Mouse (Mus musculus): ENCODE data around the gene Ikzf1. TPM values are rescaled to one million over a fixed set of nuclear protein-coding genes. Genes with fewer than 3 reads are reported as not detected.

Gene Ikzf1
- polyA plus RNA-seq, 1 experiment, result 3.8 TPM

DNA sequence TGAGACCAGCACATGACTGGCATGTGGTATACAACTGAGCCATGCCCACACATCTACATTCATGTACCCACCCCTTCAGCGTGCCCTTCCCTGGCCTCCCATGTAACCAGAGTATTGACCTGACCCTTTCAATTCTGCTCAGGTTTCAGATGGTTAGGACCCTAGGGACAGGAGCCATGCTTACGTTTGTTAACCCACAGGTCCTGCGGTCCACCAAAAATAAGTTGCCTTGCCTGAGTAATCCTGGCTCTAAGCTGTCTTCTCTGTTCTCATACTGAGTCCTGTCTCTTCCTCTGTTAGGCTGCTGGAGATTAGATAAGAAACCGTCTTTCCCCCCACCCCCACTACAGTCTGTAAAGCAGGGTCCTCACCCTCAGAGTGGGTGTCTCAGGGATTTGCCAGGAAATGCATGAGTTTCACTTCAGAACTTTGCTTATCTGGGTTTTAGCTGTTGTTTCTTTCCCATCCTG lies 42.0 kb downstream of the Ikzf1 start:
- no peak for DNase-seq (ENCODE audit: low read depth)
- TF ChIP-seq POLR2A (IDR thresholded peaks at IDR 0.05; ENCODE audit: borderline replicate concordance, extremely low read depth, insufficient read depth, insufficient read length, poor library complexity, severe bottlenecking), result no peak
- no peak for TF ChIP-seq CTCF (IDR thresholded peaks at IDR 0.05; ENCODE audit: borderline replicate concordance, extremely low read depth, insufficient read depth, insufficient read length)

DNA sequence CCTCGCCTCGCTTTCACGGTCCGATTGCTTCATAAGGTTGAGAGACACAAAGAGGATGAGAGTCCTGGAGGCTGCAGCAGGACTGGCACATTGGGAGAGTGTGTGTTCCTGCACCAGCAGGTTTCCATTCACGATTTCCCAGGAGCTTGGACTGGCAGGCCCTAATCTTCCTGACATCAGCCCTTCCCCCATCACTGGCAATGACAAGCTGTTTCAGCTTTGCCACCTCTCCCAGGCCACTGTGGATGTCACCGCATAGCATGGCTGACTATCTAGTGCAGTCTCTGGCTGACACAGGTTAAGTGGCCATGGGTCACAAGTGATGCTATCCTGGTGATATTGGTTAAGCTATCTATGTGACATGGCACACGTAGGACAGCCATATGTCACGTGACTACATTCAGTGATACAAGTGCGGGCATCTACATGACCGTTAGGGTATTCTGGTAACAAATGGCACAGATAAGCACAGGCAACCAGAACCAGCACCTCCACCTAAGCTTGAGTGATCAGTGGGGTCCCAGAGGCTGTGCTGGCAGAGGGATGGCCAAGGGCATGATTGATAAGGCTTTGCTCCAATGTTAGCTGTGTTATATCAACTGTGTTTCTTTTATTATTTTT lies 43.2 kb downstream of the Ikzf1 start:
- TF ChIP-seq POLR2A (IDR thresholded peaks at IDR 0.05; ENCODE audit: borderline replicate concordance, extremely low read depth, insufficient read depth, insufficient read length, poor library complexity, severe bottlenecking) (no peak), CTCF (IDR thresholded peaks at IDR 0.05; ENCODE audit: borderline replicate concordance, extremely low read depth, insufficient read depth, insufficient read length) (no peak)
- DNase-seq (ENCODE audit: low read depth), result no peak

DNA sequence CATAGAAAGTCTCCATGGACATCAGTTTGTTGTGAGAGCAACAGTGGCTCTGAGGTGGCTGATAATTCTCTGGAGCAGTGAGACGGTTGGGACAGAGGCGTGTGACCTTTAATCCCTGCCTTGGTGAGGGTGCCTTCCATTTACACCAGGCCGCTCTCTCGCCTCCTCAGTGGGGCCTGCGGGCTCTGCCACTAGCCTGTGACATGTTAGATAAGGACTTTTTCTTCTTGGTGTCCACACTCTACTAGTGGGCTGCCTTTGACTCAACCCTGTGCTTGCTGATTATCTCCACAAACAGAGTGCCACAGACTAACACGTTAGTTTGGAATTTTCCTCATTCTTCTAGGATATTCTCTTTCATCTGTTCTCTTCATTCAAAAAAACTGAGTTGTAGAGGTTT lies 44.4 kb downstream of the Ikzf1 start:
- no peak for TF ChIP-seq CTCF (IDR thresholded peaks at IDR 0.05; ENCODE audit: borderline replicate concordance, extremely low read depth, insufficient read depth, insufficient read length)
- TF ChIP-seq POLR2A (IDR thresholded peaks at IDR 0.05; ENCODE audit: borderline replicate concordance, extremely low read depth, insufficient read depth, insufficient read length, poor library complexity, severe bottlenecking), result no peak
- DNase-seq (ENCODE audit: low read depth), result no peak

DNA sequence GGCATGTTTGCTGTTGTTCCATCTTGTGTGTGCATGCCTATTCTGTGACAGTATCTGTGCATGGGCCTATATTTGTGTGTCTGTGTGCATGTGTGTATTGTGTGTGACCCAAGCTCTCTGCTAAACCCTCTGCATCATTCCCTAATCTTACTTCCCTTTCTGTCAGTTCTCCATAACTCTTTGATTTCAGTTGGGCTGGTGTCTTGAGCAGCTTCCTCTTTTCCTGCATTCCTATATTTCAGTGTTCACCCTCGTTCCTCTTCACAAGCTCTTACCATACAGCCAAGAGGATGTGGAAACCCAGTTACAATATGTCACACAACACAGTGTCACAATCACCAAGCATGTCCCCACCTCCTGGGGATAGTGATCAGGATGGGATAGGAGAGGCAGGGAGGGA lies 45.3 kb downstream of the Ikzf1 start:
- TF ChIP-seq CTCF (IDR thresholded peaks at IDR 0.05; ENCODE audit: borderline replicate concordance, extremely low read depth, insufficient read depth, insufficient read length), result no peak
- no peak for TF ChIP-seq POLR2A (IDR thresholded peaks at IDR 0.05; ENCODE audit: borderline replicate concordance, extremely low read depth, insufficient read depth, insufficient read length, poor library complexity, severe bottlenecking)
- DNase-seq (ENCODE audit: low read depth), result no peak

DNA sequence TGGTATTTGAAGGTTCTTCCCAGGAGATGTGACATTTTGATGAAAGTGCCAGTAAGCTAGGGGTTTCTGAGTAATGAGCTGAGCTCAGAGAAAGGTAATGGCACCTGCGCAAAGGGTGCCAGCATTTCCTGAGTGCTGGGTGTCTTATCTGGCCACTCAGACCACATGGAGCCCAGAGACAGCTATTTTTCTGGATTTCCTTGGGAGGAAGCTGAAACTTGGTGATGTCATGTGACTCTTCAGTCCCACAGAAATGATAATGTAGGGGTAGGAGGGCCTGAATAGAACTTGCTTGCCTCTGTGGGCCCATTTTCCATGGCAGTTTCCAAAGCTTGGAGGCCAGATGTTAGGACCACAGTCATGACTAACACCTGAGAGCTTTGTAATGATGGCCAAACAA lies 46.9 kb downstream of the Ikzf1 start:
- TF ChIP-seq CTCF (IDR thresholded peaks at IDR 0.05; ENCODE audit: borderline replicate concordance, extremely low read depth, insufficient read depth, insufficient read length) (no peak), POLR2A (IDR thresholded peaks at IDR 0.05; ENCODE audit: borderline replicate concordance, extremely low read depth, insufficient read depth, insufficient read length, poor library complexity, severe bottlenecking) (no peak)
- DNase-seq (ENCODE audit: low read depth), result no peak

DNA sequence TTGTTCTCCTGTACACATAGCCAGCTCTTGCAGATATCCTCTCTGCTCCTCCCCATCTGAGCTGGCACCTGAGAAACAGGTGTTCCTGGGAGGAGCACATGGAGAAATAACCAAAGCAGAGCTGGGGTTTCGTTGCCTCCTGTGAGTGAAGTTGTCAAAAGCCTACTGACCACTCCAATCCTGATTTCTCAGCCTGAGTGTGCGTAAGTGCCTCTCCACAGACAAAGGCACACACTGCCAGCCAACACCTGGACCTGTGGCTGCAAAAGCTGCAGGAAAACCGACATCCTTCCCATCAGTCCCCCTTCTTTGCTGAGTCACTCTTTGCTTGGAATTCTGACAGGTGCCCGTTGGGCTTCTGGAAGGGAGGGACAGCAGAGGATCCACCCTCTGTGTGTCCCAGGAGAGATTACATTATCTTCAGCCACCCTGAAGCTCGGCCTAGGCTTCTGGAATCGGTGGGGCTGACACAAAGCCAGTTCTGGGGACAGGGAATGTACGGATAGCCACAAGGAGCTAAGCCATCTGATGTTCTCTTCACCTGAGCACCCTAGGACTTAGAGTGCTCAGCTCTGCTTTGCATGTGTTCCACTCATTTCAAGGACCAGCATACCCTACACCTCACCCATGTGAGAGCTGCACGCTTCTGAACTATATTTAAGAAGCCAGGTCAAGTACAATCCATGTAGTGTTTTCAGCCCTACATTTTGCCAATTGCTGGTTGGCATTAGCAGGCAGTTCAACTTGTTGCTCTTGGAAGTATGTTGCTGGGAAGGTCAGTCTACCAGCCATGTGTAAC lies 48.4 kb downstream of the Ikzf1 start:
- TF ChIP-seq POLR2A (IDR thresholded peaks at IDR 0.05; ENCODE audit: borderline replicate concordance, extremely low read depth, insufficient read depth, insufficient read length, poor library complexity, severe bottlenecking) (no peak), CTCF (IDR thresholded peaks at IDR 0.05; ENCODE audit: borderline replicate concordance, extremely low read depth, insufficient read depth, insufficient read length) (no peak)
- no peak for DNase-seq (ENCODE audit: low read depth)

DNA sequence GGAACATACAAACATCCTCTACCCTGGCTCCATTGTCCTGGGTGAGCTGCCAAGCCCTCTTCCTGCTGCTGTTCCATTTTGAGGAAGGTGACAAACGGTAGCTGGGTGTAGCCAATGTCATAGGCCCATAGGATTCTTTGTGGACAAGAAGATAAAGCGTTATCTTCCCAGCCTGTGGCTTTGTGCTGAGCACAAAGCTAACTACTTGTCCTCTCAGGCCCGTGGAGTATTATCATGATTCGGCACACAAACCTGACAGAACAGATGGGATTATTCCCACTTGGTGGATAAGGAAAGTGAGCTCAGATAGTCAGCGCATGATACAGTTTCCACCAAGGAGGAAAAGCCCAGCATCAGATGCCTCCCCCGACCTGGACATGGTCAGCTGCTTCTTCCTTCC lies 50.4 kb downstream of the Ikzf1 start:
- no peak for DNase-seq (ENCODE audit: low read depth)
- TF ChIP-seq CTCF (IDR thresholded peaks at IDR 0.05; ENCODE audit: borderline replicate concordance, extremely low read depth, insufficient read depth, insufficient read length), result no peak
- TF ChIP-seq POLR2A (IDR thresholded peaks at IDR 0.05; ENCODE audit: borderline replicate concordance, extremely low read depth, insufficient read depth, insufficient read length, poor library complexity, severe bottlenecking), result no peak

DNA sequence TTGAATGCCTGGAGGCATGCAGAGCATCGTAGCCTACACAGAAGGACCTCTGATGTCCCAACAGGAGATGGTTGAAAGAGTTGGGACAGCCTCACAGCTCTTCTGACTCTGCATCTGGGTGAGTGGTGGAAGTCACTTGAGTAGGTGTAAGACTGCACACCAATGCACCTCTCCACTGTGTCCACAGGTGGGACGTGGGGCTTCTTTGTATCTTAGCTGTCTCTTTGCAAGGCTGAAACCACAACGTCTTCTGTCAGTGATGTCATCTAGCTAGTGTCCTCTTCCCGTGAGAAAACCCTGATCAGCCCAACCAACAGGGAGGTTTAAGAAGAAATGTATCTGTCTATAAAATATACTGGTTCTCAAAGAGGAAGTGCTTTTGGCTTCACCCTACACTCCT lies 52.1 kb downstream of the Ikzf1 start:
- DNase-seq (ENCODE audit: low read depth), result no peak
- TF ChIP-seq CTCF (IDR thresholded peaks at IDR 0.05; ENCODE audit: borderline replicate concordance, extremely low read depth, insufficient read depth, insufficient read length), result no peak
- TF ChIP-seq POLR2A (IDR thresholded peaks at IDR 0.05; ENCODE audit: borderline replicate concordance, extremely low read depth, insufficient read depth, insufficient read length, poor library complexity, severe bottlenecking), result no peak

DNA sequence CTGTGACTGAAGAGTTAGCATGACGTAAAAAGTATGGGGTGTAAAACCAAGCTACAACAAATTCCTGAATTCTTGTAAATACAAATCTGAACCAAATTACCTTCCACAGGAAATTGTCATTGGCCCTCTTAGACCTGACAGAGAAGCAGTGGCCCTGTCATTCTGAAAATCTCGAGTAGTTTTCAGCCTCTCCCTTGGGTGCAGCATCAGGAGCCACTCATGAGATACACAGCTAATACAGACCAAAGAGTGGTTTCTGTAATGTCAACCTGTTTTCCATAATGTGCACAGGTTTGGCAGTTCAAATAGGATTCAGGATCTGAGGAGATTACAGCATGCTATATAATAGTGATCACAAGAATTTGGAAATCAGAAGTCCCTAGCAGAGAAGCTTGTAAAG lies 52.8 kb downstream of the Ikzf1 start:
- TF ChIP-seq POLR2A (IDR thresholded peaks at IDR 0.05; ENCODE audit: borderline replicate concordance, extremely low read depth, insufficient read depth, insufficient read length, poor library complexity, severe bottlenecking), result no peak
- TF ChIP-seq CTCF (IDR thresholded peaks at IDR 0.05; ENCODE audit: borderline replicate concordance, extremely low read depth, insufficient read depth, insufficient read length), result no peak
- no peak for DNase-seq (ENCODE audit: low read depth)

DNA sequence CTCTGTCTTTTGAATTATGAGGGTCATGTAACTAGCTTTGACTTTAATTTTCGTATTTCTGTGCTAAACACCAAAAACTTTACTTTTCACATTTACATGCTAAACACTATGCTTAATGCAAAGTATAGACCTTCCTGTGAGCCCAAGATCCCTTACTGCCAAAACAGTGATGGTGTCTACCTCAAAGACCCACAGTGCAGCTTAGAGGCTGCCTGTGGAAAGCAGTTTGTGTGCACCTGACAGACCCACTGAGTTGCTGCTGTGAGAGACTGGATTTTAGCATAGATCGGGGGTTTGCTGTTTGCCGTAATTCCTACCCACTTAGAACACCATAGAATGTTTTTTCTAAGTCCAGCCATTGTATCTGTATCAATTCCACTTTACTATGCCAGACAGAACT lies 54.3 kb downstream of the Ikzf1 start:
- DNase-seq (ENCODE audit: low read depth), result no peak
- no peak for TF ChIP-seq POLR2A (IDR thresholded peaks at IDR 0.05; ENCODE audit: borderline replicate concordance, extremely low read depth, insufficient read depth, insufficient read length, poor library complexity, severe bottlenecking)
- TF ChIP-seq CTCF (IDR thresholded peaks at IDR 0.05; ENCODE audit: borderline replicate concordance, extremely low read depth, insufficient read depth, insufficient read length), result no peak

DNA sequence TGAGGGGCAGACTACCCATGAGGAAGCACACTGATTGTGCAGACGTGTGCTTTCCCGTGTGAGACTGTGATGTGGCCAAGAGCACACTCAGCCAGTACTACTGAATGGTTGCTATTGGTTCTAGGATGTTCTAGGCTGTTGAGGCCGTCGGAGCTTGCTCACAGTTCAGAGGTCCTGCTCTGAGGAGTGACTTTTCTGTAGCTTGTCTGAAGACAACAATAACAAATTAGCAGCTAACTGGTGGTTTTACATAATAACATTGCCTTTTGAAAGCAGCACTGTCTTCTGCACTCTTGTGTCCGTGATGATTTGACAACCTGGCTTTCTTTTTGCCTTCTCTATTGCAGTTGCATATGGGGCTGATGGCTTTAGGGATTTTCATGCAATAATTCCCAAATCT lies 55.8 kb downstream of the Ikzf1 start:
- no peak for TF ChIP-seq POLR2A (IDR thresholded peaks at IDR 0.05; ENCODE audit: borderline replicate concordance, extremely low read depth, insufficient read depth, insufficient read length, poor library complexity, severe bottlenecking)
- TF ChIP-seq CTCF (IDR thresholded peaks at IDR 0.05; ENCODE audit: borderline replicate concordance, extremely low read depth, insufficient read depth, insufficient read length), result no peak
- no peak for DNase-seq (ENCODE audit: low read depth)

DNA sequence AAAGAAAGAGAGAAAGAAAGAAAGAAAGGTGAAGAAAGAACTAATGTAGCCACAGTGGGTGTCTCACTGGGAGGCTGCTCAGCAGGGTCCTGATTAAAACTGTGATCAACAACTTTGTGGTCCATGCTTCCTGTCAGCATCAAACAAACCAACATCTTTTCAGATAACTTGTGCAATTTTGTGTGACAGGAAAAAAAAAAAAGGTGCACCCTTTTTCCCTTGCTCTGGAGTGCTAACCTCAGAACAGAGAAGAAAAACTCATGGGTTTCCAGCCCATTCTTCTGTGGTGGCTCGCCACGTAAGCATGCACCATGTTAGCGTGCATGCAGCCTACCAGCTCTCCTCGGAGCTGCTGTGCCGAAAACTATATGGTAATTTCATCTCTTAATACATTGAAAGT lies 56.8 kb downstream of the Ikzf1 start:
- DNase-seq (ENCODE audit: low read depth), result no peak
- TF ChIP-seq CTCF (IDR thresholded peaks at IDR 0.05; ENCODE audit: borderline replicate concordance, extremely low read depth, insufficient read depth, insufficient read length) (no peak), POLR2A (IDR thresholded peaks at IDR 0.05; ENCODE audit: borderline replicate concordance, extremely low read depth, insufficient read depth, insufficient read length, poor library complexity, severe bottlenecking) (no peak)
